Mouse (Mus musculus) ES-E14 (cell line): ENCODE data around the gene Lrfn2.

Experiments used
- CHD2 ChIP-seq: IDR thresholded peaks from 2 replicates; pipeline ENCODE4 v1.6.1; 2014; ENCODE audit warnings: mild to moderate bottlenecking, low read depth, low read length, inconsistent platforms
- HCFC1 ChIP-seq: IDR thresholded peaks from 2 replicates; pipeline ENCODE4 v1.6.1; 2012; ENCODE audit warnings: low read length, inconsistent platforms, borderline replicate concordance; ENCODE audit not compliant: insufficient read depth
- MAFK ChIP-seq: IDR thresholded peaks from 2 replicates; pipeline ENCODE4 v1.6.1; 2014; ENCODE audit warnings: mild to moderate bottlenecking, low read depth, low read length, inconsistent platforms; ENCODE audit not compliant: insufficient read depth
- ZC3H11A ChIP-seq: IDR thresholded peaks from 2 replicates; pipeline ENCODE4 v1.6.1; 2012; ENCODE audit warnings: low read depth, mild to moderate bottlenecking, inconsistent platforms, low read length, borderline replicate concordance
- ZNF384 ChIP-seq: IDR thresholded peaks from 2 replicates; pipeline ENCODE4 v1.6.1; 2012; ENCODE audit warnings: low read depth, low read length, inconsistent platforms

GRCm38 (mm10) chr17:48962646-48963045, 30.5 kb downstream of the Lrfn2 start:
- TF ChIP-seq ZC3H11A (no peak), CHD2 (no peak), MAFK (no peak), ZNF384 (no peak), HCFC1 (no peak)
